Mouse (Mus musculus): ENCODE measurements around the gene Phf11d.
"Not testable (repeated sequence)": the region's sequence is repeated elsewhere in the genome, so short reads cannot be mapped to it uniquely, and the experiment has no call there.

Gene Phf11d

DNA sequence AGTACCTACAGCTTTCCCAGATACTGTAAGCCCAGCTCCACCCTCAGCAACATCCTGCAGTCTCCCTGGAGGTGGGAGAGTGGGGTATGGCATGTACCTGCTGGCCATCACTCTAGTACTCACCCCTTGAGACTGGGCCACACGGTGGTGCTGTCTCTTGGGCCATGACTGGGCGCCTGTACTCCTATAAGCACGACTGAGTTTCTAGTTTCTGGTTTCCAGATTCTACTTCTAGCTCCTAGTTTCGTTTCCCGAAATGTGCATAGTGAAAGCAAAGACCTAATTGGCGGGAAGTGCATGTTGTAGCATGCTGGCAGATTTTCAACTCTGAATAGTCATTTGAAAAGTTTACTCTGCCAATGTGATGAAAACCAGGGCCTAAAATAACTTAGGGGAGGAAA, at the start of gene Phf11d:
Gene Phf11d, minus strand, starts transcription at position 227 of the 401 bp plus-strand sequence.
- DNase-seq (ENCODE audit: low spot score), result no peak

DNA sequence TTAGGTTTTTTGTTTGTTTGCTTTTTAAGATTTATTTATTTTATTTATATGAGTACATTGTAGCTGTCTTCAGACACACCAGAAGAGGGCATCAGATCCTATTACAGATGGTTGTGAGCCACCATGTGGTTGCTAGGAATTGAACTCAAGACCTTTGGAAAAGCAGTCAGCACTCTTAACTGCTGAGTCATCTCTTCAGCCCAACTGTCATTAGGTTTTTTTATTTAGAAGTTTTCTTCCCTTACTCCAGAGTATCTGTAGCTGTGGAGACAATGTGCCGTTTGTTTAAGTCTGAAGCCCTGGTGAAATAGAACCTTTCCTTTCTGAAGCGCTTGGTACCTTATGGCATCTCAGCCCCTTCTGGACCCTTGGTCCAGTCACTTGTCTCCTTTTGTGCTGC, 49.7 kb upstream of the Phf11d start:
- not testable (repeated sequence) for DNase-seq (ENCODE audit: low spot score)

DNA sequence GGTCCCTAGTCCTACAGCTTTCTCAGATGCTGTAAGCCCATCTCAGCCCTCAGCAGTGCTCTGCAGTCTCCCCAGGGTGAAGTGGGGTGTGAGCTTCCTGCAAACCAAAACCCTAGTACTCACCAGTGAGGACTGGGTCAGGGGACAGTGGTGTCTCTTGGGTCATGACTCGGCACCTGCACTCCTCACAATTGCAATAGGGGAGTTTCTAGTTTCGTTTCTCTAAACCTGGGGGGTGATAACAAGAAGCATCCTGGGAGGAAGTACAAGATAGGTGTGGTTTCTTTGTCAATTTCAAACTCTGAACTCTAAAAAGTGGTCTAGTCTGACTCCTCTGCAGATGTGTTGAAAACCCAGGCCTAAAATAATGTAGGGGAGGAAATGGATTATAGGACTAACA, 31.7 kb upstream of the Phf11d start:
- DNase-seq (ENCODE audit: low spot score), result no peak

DNA sequence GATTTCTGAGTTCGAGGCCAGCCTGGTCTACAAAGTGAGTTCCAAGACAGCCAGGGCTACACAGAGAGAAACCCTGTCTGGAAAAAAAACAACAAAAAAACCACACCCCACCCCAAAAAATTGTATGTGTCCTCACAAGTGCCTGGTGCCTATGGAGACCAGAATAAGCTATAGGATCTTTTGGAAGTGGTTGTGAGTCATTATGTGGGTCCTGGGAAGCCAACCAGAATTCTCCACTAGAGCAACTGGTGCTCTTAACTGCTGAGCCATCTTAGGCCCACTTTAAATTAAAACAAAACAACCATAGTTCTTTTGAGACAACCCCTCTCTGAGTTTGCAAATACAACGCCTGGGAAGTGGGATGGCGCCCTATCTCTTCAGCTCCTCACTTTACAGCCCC, 30.0 kb upstream of the Phf11d start, which contains the start of gene Phf11c:
Gene Phf11c, minus strand, starts transcription at position 101 of the 400 bp plus-strand sequence.
- no peak for DNase-seq (ENCODE audit: low spot score)

DNA sequence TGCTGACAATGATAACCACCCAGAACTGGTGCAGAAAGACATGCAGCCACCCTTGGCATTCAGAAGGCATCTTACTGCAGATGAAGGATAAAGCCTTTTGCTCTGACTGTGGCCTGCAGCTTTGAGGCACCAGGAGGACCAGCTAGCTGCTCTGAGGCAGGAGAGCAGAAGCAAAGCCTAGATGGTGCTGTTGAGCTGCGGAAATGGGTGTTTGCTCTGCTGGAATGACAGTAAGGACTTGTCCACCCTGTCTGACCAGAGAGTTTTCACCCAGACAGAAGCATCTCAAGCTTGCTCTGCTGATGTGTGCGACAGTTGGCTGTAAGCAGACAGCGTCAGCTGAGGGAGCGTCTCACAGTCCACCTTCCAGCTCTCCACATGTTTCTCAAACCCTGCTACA, 24.9 kb upstream of the Phf11d start:
- DNase-seq (ENCODE audit: low spot score), result not testable (repeated sequence)

DNA sequence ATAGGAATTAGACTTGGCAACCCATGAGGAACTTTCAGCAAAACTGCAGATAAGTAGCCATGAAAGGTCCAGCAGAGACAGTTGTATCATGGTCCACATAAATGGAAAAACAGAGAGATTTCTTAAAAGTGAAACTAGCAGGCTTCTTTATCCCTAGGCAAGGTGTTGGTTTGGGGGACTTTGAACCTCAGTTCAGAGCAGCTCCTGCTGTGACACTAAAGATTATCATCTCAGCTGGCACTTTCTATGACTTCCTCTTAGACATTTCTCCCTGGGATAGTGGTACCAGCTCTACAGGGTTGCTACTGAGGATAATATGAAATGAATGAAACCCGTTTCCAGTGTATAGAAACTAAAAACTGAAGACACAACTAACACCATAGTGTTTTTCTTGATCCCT, 24.3 kb upstream of the Phf11d start:
- no peak for DNase-seq (ENCODE audit: low spot score)

DNA sequence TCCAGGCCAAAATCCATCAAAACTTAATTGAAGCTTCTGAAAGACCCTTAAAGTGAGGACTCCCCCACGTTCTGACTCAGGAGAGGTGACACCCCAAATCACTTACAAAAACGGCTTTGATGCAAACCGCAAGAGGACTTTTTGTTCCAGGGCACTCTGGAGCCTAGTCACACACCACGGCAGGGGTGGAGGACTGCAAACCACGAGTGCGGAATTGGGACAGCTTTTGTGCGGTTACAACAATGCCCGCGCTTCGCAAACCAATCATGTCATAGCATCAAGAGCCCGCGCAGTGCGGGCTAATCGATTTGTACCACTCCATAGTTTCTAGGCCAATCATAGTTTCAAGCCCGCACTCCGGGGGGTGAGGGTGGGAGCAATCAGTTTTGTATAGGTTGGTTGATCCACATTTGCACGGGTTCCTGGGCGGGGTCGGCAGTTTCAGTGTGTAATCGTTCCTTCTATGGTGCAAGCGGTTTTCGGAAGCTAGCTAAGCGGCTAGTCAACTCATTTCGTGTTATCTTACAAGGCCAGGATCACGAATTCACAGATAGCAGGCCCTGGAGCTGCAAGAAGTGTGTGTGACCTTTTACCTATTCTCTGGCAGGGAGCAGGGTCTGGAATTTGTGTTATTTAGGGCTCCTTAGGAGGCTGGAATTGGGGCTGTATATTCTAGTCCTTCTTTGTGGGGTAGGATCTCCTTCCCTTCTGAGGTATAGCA, 5.2 kb upstream of the Phf11d start:
- DNase-seq (ENCODE audit: low spot score), result no peak

DNA sequence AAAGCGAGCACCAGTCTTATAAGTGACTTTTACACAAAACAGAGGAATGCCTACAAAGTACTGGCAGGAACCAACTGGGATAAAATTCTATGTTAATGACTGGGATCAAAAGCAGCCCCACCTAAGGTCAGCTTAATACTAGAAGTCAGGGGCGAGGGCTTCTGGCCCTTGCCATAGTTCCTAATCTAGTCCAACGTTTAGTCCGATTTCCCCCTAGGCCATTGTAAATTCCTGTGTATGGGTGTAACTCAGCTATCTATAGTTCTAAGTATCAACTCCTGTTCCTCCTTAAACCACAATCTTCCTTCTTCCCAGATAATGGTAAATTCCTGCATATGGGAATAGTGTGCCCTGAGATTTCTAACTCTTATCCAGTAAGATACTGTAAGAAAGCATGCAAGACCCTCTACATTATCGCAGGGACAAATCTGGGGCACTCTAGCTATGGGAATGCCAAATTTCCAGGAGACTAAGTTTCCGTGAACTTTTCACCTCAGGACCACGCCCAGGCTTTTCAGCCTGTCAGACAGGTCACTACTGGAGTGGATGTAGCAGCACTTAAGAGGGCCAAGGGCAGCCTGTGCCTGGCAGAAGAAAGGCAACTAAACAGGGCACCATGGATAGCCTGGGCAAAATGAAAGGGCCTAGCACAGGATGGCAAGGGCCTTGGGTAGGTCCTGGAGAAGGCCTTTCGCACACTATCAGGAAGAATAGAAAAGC, 1.3 kb upstream of the Phf11d start:
- no peak for DNase-seq (ENCODE audit: low spot score)

DNA sequence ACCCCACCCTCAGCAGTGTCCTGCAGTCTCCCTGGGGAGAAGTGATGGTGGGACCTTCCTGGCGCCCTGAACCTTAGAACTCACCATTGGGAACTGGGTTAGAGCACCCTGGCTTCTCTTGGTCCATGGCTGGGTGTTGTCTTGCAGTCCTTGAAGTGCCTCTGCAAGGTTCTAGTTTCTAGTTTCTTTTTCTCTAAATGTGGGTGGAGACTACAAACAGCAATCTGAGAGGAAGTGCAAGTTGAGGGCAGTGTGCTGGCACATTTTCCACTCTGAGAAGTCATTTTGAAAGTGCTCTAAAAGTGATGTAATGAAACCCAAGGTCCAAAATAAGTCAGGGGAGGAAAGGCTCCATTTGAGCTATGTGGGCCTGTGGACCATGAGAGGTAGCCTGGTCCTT, 24.1 kb downstream of the Phf11d start, which contains the start of gene Phf11b:
Gene Phf11b, minus strand, starts transcription at position 163 of the 400 bp plus-strand sequence.
- DNase-seq (ENCODE audit: low spot score), result not testable (repeated sequence)

DNA sequence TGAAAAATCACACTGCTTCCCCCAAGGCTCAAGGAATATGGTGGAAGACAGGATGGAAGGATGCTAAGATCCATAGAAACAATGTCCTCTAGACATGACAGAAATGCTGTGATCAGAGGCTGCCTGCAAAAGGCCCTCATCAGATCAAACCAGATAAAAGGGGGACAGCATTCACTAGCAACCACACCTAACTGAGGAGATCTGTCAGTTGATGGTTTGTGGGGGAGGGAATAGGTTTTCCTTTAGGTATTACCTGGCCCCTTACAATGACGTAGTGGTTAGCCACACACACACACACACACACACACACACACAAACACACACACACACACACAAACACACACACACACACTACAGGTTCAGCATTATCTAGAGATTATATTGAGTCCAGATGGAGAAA, 25.7 kb downstream of the Phf11d start:
- DNase-seq (ENCODE audit: low spot score), result no peak

DNA sequence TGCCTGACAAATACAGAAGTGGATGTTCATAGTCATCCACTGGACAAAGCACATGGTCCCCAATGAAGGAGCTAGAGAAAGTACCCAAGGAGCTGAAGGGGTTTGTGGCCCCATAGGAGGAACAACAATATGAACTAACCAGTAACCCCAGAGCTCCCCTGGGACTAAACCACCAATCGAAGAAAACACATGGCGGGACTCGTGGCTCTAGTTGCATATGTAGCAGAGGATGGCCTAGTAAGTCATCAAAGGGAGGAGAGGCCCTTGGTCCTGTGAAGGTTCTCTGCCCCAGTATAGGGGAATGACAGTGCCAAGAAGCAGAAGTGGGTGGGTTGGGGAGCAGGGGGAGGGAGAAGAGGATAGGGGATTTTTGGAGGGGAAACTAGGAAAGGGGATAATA, 29.2 kb downstream of the Phf11d start:
- not testable (repeated sequence) for DNase-seq (ENCODE audit: low spot score)

DNA sequence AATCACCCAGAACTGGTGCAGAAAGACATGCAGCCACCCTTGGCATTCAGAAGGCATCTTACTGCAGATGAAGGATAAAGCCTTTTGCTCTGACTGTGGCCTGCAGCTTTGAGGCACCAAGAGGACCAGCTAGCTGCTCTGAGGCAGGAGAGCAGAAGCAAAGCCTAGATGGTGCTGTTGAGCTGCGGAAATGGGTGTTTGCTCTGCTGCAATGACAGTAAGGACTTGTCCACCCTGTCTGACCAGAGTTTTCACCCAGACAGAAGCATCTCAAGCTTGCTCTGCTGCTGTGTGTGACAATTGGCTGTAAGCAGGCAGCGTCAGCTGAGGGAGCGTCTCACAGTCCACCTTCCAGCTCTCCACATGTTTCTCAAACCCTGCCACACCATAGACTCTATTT, 34.8 kb downstream of the Phf11d start:
- peak; percentile 41 for DNase-seq (ENCODE audit: low spot score)

DNA sequence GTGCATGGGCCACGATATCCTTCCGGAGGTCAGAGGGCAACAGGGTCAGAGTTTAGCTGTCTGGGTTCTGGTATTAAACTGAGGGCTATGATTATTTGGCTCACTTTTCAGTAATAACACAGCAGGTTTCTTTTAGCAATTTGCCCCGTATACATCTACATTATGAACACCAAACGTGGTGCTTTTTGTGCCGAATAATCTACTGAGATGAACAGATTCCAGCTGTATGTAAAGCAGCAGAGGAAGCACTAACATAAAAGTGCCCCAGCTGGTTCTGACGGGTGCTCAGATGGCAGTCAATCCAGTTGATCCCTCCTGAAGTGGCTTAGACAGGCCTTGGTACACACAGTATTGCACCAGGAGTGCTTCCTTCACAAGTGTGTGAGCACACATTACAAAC, 45.3 kb downstream of the Phf11d start:
- not testable (repeated sequence) for DNase-seq (ENCODE audit: low spot score)

DNA sequence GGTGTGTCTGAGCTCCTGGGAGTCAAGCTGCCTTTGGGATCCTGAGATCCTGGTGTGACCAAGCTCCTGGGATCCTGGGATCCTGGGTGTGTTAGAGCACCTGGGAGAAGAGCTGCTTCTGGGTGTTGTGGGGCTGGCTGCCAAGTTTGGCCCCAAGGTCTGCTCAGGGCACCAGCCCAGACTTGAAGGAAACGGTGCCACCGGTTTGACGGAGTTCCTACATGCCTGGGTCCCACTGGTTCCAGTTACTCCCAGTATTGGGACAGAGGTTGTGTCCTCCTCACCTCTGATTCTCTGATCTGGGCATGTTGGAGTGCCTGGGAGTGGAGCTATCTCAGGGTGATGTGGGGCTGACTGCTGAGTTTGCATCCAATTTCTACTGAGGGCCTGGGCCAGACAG, 46.2 kb downstream of the Phf11d start:
- DNase-seq (ENCODE audit: low spot score), result not testable (repeated sequence)
